Mouse (Mus musculus): Measurements from ENCODE around the gene Med4. TPM values are rescaled to one million over a fixed set of nuclear protein-coding genes. Genes with fewer than 3 reads are reported as not detected.

The Med4 gene
- polyA plus RNA-seq, 1 experiment, result 38.1 TPM

DNA sequence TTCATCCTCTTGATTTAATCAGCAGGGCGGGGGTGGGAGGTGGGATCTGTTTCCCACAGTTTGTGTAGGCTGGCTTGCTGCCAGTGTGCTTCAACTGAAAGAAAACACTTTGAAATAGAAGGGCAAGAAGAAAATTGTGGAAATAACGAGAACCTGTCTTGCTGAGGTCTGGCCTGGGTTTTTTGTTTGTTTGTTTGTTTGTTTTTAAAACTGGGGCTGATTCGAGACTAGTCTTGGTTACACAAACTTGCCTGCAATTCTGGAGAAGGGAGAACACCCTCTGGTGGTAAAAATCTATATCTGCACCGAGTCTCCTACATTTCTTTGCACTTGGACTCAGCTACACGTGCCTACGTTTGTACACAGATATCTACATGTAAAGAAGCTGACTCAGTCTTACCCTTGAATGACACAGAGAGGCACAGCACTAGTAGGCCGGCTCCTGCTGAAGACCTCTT lies 35.2 kb upstream of the Med4 start:
- Histone ChIP-seq H3K27ac (ENCODE audit: control insufficient read depth, insufficient read depth, low read depth, low read length, poor library complexity) (no peak overlapping the region), H3K4me3 (replicated peaks; ENCODE audit: control insufficient read depth, low read depth, low read length) (no peak overlapping the region), H3K4me1 (ENCODE audit: control insufficient read depth, insufficient read depth, low read length) (peaks cover 2% of the 10 kb centered on the region; the same call in 1 of the 2 replicates)
- 0 out of 2 replicates have a peak, but pooled peaks have one; percentile 29 for TF ChIP-seq CTCF (IDR thresholded peaks at IDR 0.05; ENCODE audit: control insufficient read depth, insufficient read depth, low read length)
- no peak for TF ChIP-seq POLR2A (IDR thresholded peaks at IDR 0.05; ENCODE audit: borderline replicate concordance, control insufficient read depth, low read depth, low read length)
- 2% methylated on average over 7 of the region's 7 CpGs for WGBS

DNA sequence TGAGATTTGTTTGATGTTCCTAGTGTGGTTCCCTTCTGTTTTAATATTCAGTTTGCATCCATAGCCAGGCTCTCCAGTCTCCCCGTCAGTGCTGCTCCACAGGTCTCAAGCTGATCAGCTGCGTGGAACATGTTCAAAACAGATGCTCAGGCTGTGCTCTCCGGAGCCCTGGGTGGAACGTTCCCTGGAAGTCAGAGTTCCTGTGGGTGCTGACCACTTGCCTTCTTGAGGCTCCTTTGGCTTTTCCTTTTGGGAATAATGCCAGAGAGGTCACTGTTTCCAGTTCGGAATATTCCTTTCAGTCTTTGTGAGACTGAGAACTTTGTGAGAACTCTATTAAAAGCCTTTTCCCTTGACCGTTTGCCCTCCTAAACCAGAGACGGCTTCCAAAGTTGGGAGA lies 34.3 kb upstream of the Med4 start:
- no peak overlapping the region for H3K4me3 ChIP-seq (replicated peaks; ENCODE audit: control insufficient read depth, low read depth, low read length)
- TF ChIP-seq CTCF (IDR thresholded peaks at IDR 0.05; ENCODE audit: control insufficient read depth, insufficient read depth, low read length), result no peak
- TF ChIP-seq POLR2A (IDR thresholded peaks at IDR 0.05; ENCODE audit: borderline replicate concordance, control insufficient read depth, low read depth, low read length), result no peak
- no peak overlapping the region for H3K27ac ChIP-seq (ENCODE audit: control insufficient read depth, insufficient read depth, low read depth, low read length, poor library complexity)
- WGBS, result 83% methylated on average over 7 of the region's 7 CpGs
- peaks cover 2% of the 10 kb centered on the region; the same call in 1 of the 2 replicates for H3K4me1 ChIP-seq (ENCODE audit: control insufficient read depth, insufficient read depth, low read length)

DNA sequence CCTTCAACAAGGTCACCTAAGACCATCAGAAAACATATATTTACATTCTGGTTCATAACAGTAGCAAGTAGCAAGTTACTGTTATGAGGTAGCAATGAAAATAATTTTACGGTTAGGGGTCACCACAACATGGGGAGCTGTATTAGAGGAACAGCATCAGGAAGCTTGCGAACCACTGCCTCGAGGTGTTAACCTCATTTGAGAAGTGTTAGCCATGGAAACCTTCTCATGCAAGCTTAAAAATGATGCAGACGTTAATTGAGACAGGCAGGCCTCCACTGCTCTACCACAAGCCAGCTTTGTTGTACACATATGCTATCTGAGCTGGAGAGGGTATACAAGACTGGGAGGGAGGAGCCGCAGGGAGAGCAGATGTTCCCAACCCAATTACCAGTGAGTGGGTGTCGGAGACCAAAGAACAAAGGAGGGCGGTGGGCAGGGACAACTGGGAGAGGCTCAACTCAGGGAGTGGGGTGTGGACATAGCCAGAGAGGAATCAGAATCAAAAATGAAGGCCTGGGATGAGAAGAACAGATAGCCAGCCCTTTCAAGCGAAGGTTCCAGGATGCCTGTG lies 33.4 kb upstream of the Med4 start:
- H3K4me1 ChIP-seq (ENCODE audit: control insufficient read depth, insufficient read depth, low read length), result peaks cover 2% of the 10 kb centered on the region; the same call in 1 of the 2 replicates
- WGBS, result 78% methylated on average over 8 of the region's 8 CpGs
- no peak overlapping the region for H3K4me3 ChIP-seq (replicated peaks; ENCODE audit: control insufficient read depth, low read depth, low read length)
- H3K27ac ChIP-seq (ENCODE audit: control insufficient read depth, insufficient read depth, low read depth, low read length, poor library complexity), result no peak overlapping the region
- TF ChIP-seq CTCF (IDR thresholded peaks at IDR 0.05; ENCODE audit: control insufficient read depth, insufficient read depth, low read length) (no peak), POLR2A (IDR thresholded peaks at IDR 0.05; ENCODE audit: borderline replicate concordance, control insufficient read depth, low read depth, low read length) (no peak)

DNA sequence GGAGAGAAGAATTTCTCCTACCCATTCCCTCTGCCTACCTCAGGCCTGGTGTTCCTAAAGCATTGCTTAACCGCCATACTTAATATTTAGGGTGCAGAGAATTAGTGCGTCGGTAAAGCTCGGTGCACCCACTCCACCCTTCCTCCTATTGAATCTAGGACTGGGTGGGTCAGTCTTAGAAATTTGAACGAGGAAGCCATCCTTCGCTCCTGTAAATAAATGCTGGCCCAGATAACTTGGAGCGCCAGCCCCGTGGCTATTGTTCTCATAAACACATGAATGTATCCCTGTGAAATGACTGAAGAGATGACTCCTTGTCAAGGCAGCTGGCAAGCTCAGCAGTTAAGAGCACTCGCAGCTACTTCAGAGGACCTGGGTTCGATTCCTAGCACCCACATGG lies 32.7 kb upstream of the Med4 start:
- Histone ChIP-seq H3K4me1 (ENCODE audit: control insufficient read depth, insufficient read depth, low read length) (peaks cover 2% of the 10 kb centered on the region; the same call in 1 of the 2 replicates), H3K27ac (ENCODE audit: control insufficient read depth, insufficient read depth, low read depth, low read length, poor library complexity) (no peak overlapping the region), H3K4me3 (replicated peaks; ENCODE audit: control insufficient read depth, low read depth, low read length) (no peak overlapping the region)
- TF ChIP-seq POLR2A (IDR thresholded peaks at IDR 0.05; ENCODE audit: borderline replicate concordance, control insufficient read depth, low read depth, low read length) (no peak), CTCF (IDR thresholded peaks at IDR 0.05; ENCODE audit: control insufficient read depth, insufficient read depth, low read length) (no peak)
- 86% methylated on average over 10 of the region's 10 CpGs for WGBS

DNA sequence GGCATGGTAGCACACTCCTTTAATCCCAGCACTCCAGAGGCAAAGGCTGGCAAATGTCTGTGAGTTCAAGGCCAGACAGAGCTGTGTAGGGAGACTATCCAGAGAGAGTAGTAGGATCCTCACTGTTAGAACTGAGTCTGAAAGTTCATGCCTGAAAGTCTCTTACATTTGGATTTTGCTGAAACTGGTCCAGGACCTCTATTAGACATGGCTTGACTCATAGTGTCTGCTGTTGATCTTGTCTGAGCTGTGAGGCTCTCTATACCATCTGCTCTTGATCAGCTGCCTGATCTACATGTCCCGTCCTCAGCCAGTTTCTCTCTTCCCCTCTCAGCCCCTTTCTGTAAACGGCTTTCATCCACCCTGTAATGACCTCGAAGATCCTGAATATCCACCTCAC lies 31.5 kb upstream of the Med4 start:
- H3K27ac ChIP-seq (ENCODE audit: control insufficient read depth, insufficient read depth, low read depth, low read length, poor library complexity), result no peak overlapping the region
- H3K4me3 ChIP-seq (replicated peaks; ENCODE audit: control insufficient read depth, low read depth, low read length), result no peak overlapping the region
- TF ChIP-seq CTCF (IDR thresholded peaks at IDR 0.05; ENCODE audit: control insufficient read depth, insufficient read depth, low read length) (no peak), POLR2A (IDR thresholded peaks at IDR 0.05; ENCODE audit: borderline replicate concordance, control insufficient read depth, low read depth, low read length) (no peak)
- peaks cover 2% of the 10 kb centered on the region; the same call in 1 of the 2 replicates for H3K4me1 ChIP-seq (ENCODE audit: control insufficient read depth, insufficient read depth, low read length)
- 75% methylated on average over 3 of the region's 3 CpGs for WGBS

DNA sequence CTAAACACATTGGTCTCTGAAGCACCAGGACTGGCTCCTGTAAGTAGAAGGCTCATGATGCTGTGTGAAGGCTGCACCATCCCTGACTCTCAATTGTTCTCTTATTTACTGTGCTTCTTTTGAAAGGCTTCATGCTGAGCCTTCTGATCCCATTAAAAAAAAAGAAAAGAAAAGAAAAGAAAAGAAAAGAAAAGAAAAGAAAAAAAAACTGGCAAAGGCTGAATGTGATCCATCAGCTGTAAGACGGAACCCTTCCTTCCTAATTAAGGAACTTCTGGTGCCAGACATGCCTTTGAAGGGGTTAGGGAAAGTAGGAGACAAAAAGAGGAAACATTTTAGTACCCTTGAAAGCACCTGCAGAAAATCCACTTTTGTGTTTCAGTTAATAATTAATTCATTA lies 30.1 kb upstream of the Med4 start:
- Histone ChIP-seq H3K4me3 (replicated peaks; ENCODE audit: control insufficient read depth, low read depth, low read length) (no peak overlapping the region), H3K27ac (ENCODE audit: control insufficient read depth, insufficient read depth, low read depth, low read length, poor library complexity) (no peak overlapping the region)
- WGBS, result 40% methylated on average over 1 of the region's 1 CpGs

DNA sequence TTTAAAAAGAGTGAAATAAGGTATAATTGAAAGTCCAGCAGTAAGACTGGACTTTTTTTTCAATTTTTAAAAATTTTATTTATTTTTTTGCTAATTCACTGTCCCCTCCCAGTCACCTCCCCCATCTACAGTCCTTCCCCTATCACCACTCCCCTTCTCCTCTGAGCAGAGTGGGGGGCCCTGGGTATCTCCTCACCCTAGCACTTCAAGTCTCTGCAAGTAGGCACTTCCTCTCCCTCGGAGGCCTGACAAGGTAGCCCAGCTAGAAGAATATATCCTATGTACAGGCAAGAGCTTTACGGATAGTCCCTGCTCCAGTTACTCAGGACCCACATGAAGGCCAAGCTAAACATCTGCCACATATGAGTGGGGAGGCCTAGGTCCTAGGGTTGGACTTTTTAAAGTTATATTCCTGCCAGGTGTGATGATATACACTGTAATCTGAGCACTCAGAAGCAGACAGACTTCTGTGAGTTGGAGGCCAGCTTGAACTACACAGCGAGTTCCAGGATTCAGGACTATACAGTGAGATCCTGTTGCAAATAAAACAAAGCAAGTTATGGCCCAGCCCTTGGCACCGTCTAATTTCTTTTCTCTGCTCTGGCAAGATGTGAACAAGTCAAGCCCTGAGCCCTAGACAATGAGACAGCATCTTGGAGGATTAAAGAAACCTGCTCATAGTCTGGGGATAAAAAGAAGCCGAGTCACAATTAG lies 26.2 kb upstream of the Med4 start:
- Histone ChIP-seq H3K27ac (ENCODE audit: control insufficient read depth, insufficient read depth, low read depth, low read length, poor library complexity) (no peak overlapping the region), H3K4me3 (replicated peaks; ENCODE audit: control insufficient read depth, low read depth, low read length) (no peak overlapping the region), H3K4me1 (ENCODE audit: control insufficient read depth, insufficient read depth, low read length) (no peaks in the 10 kb centered on the region)
- TF ChIP-seq CTCF (IDR thresholded peaks at IDR 0.05; ENCODE audit: control insufficient read depth, insufficient read depth, low read length), result no peak
- no peak for TF ChIP-seq POLR2A (IDR thresholded peaks at IDR 0.05; ENCODE audit: borderline replicate concordance, control insufficient read depth, low read depth, low read length)
- 69% methylated on average over 5 of the region's 5 CpGs for WGBS

More for the DNA sequence above, 30.1 kb upstream of the Med4 start:
- H3K4me1 ChIP-seq (ENCODE audit: control insufficient read depth, insufficient read depth, low read length), result no peaks in the 10 kb centered on the region
- no peak for TF ChIP-seq POLR2A (IDR thresholded peaks at IDR 0.05; ENCODE audit: borderline replicate concordance, control insufficient read depth, low read depth, low read length)
- TF ChIP-seq CTCF (IDR thresholded peaks at IDR 0.05; ENCODE audit: control insufficient read depth, insufficient read depth, low read length), result no peak

DNA sequence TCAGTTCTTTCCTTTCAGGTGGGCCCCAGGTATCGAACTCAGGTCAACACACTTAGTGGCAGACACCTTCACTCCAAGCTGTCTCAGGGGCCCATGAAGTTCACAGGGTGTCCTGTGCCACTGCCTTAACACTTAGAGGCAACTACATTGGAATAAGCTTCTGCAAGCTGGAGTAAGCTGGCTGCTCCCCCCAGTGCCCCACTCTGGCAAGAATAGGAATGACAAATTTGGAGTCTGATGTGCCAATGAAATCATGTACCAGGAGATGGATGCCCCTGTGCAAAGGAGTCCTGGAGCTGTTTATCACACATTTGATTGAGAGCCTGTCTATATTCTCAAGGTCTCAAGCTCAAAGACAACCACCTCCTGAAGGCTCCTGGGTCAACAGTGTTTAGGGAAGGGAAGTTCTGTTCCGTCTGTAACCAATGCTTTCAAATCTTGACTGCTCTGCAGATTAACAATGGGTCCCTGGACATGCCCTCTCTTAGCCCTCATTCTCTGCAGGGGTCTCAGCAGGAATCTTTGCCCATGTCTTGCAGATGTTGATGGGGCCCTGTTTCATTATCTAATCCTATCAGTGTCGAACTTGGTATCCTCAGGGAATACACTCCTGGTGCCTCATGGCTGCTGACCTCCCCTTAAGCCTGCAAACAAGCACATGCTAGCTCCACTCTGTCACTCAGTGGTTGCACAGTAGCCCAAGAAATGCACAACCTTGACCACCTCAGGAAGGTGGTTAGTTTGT lies 25.3 kb upstream of the Med4 start:
- no peak for TF ChIP-seq POLR2A (IDR thresholded peaks at IDR 0.05; ENCODE audit: borderline replicate concordance, control insufficient read depth, low read depth, low read length)
- TF ChIP-seq CTCF (IDR thresholded peaks at IDR 0.05; ENCODE audit: control insufficient read depth, insufficient read depth, low read length), result no peak

More for the DNA sequence above, 25.3 kb upstream of the Med4 start:
- 77% methylated on average over 3 of the region's 3 CpGs for WGBS
- no peaks in the 10 kb centered on the region for H3K4me1 ChIP-seq (ENCODE audit: control insufficient read depth, insufficient read depth, low read length)
- no peak overlapping the region for H3K27ac ChIP-seq (ENCODE audit: control insufficient read depth, insufficient read depth, low read depth, low read length, poor library complexity)
- no peak overlapping the region for H3K4me3 ChIP-seq (replicated peaks; ENCODE audit: control insufficient read depth, low read depth, low read length)
